Mouse (Mus musculus) kidney, adult 2 months (tissue): ENCODE data around the gene Arg2.

Experiments used
- CTCF ChIP-seq: fragments of 200-500 bp; conservative IDR thresholded peaks from 2 replicates; pipeline ENCODE4 v1.5.1; 2011; ENCODE audit warnings: low read depth, mild to moderate bottlenecking, control low read depth, low read length, moderate library complexity, mixed read lengths; ENCODE audit not compliant: insufficient read depth, insufficient read length
- POLR2A ChIP-seq: fragments of 200-500 bp; IDR thresholded peaks from one replicate; pipeline ENCODE4 v1.6.1; 2011; ENCODE audit warnings: low read depth, low read length, control low read depth

DNA sequence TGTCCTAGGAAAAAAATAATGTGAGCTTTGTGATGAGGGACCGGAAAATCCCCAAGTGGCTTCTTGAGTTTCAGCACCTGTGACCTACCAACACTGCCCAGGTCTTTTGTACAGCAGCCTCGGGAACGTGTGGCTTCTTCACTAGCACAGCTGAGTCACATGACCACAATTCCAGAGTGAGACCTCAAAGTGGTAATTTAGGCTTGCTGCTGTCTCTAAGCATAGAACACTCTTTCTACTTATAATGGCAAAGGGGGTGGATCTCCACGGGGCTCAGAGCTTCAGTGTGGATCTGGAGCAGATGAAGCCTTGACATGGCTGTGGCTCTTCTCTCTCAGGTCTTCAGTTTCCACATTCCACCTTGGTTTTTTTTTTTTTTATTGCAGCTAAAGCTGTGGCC, 4.5 kb downstream of the Arg2 start:
- no peak for TF ChIP-seq CTCF
- no peak for TF ChIP-seq POLR2A
